Mouse (Mus musculus): ENCODE results near the gene Rtn1. TPM values are rescaled to one million over a fixed set of nuclear protein-coding genes. Genes with fewer than 3 reads are reported as not detected.

Rtn1 gene
- total RNA-seq, 2 experiments from 2014 or later: 3.5 to 4.6 TPM

GRCm38 (mm10) chr12:72235621-72236351, 173.1 kb downstream of the Rtn1 start:
- intact Hi-C loops (cut with DNase I): no loop called here
- no peak for DNase-seq

- DNase-seq: no peak
- intact Hi-C loops (cut with DNase I): no loop called here
These were observed 173.9 kb downstream of the Rtn1 start for GRCm38 (mm10) chr12:72234966-72235365.

GRCm38 (mm10) chr12:72234151-72234550, 174.7 kb downstream of the Rtn1 start:
- DNase-seq: no peak
- intact Hi-C loops (cut with DNase I): no loop called here

GRCm38 (mm10) chr12:72232826-72233790, 175.7 kb downstream of the Rtn1 start:
- intact Hi-C loops (cut with DNase I): no loop called here

GRCm38 (mm10) chr12:72232176-72232575, 176.7 kb downstream of the Rtn1 start:
- DNase-seq: no peak
- intact Hi-C loops (cut with DNase I): no loop called here

More at GRCm38 (mm10) chr12:72232826-72233790, 175.7 kb downstream of the Rtn1 start:
- DNase-seq: no peak

- intact Hi-C loops (cut with DNase I): no loop called here
- no peak for DNase-seq
These were observed 179.2 kb downstream of the Rtn1 start for GRCm38 (mm10) chr12:72229451-72230196.

- no peak for DNase-seq
- intact Hi-C loops (cut with DNase I): no loop called here
These were observed 181.1 kb downstream of the Rtn1 start for GRCm38 (mm10) chr12:72227731-72228130.

- intact Hi-C loops (cut with DNase I): no loop called here
- DNase-seq: no peak
These were observed 183.5 kb downstream of the Rtn1 start for GRCm38 (mm10) chr12:72225371-72225770.

GRCm38 (mm10) chr12:72223557-72224102, 185.2 kb downstream of the Rtn1 start:
- intact Hi-C loops (cut with DNase I): no loop called here
- no peak for DNase-seq

GRCm38 (mm10) chr12:72213554-72213953, 195.3 kb downstream of the Rtn1 start:
- intact Hi-C loops (cut with DNase I): no loop called here
- DNase-seq: peak; percentile 20 to 31

GRCm38 (mm10) chr12:72200828-72201227, 208.0 kb downstream of the Rtn1 start:
- no peak for DNase-seq
- intact Hi-C loops (cut with DNase I): no loop called here

GRCm38 (mm10) chr12:72197925-72198486, 210.8 kb downstream of the Rtn1 start:
- DNase-seq: peak; percentile 17 to 39
- intact Hi-C loops (cut with DNase I): no loop called here

- intact Hi-C loops (cut with DNase I): no loop called here
- no peak for DNase-seq
These were observed 211.4 kb downstream of the Rtn1 start for GRCm38 (mm10) chr12:72197434-72197833.

- intact Hi-C loops (cut with DNase I): no loop called here
- no peak for DNase-seq
These were observed 223.9 kb downstream of the Rtn1 start, which contains the start of gene Ccdc175 for GRCm38 (mm10) chr12:72184929-72185328. Gene Ccdc175 (minus strand): TSS chr12:72185029.

- intact Hi-C loops (cut with DNase I): no loop called here
- no peak for DNase-seq
These were observed 229.3 kb downstream of the Rtn1 start for GRCm38 (mm10) chr12:72179561-72179960.

- intact Hi-C loops (cut with DNase I): no loop called here
- no peak for DNase-seq
These were observed 230.5 kb downstream of the Rtn1 start for GRCm38 (mm10) chr12:72178322-72178721.

Data from heart, postnatal 36 days (tissue).